Mouse (Mus musculus) thymus, adult 2 months (tissue): ENCODE results near the gene Gm13285.

Experiments used
- CTCF ChIP-seq: fragments of 200-500 bp; IDR thresholded peaks from 2 replicates; pipeline ENCODE4 v1.5.1; 2012; ENCODE audit warnings: mild to moderate bottlenecking, control low read depth, low read length, moderate library complexity, borderline replicate concordance; ENCODE audit not compliant: control insufficient read depth, poor library complexity, insufficient read depth; ENCODE audit errors: extremely low read depth
- POLR2A ChIP-seq: fragments of 200-500 bp; IDR thresholded peaks from 2 replicates; pipeline ENCODE4 v1.6.1; 2012; ENCODE audit warnings: mild to moderate bottlenecking, low read length, control low read depth, moderate library complexity; ENCODE audit not compliant: control insufficient read depth, poor library complexity, insufficient read depth; ENCODE audit errors: extremely low read depth

- TF ChIP-seq CTCF: no peak
- TF ChIP-seq POLR2A: no peak
Observed at GRCm38 (mm10) chr4:88815928-88816327, 16.5 kb downstream of the Gm13285 start, which contains the start of gene Ifna7.
